Mouse (Mus musculus) G1E (cell line): ENCODE results near the gene Olfr1426.
"Not testable (repeated sequence)": the region's sequence is repeated elsewhere in the genome, so short reads cannot be mapped to it uniquely, and the experiment has no call there.

ENCODE experiments used
- CTCF ChIP-seq: IDR thresholded peaks from 2 replicates; pipeline ENCODE4 v1.5.1; 2012; ENCODE audit warnings: low read depth, low read length, inconsistent platforms, mixed read lengths
- GATA1 ChIP-seq: IDR thresholded peaks from 2 replicates; pipeline ENCODE4 v1.6.1; 2012; ENCODE audit warnings: borderline replicate concordance, low read length, inconsistent platforms, mixed read lengths
- GATA2 ChIP-seq: IDR thresholded peaks from 2 replicates; pipeline ENCODE4 v1.6.1; 2012; ENCODE audit warnings: low read depth, low read length, inconsistent platforms, borderline replicate concordance
- POLR2AphosphoS5 ChIP-seq: IDR thresholded peaks from 2 replicates; pipeline ENCODE4 v1.6.1; 2012; ENCODE audit warnings: low read depth, low read length, inconsistent platforms; ENCODE audit not compliant: insufficient replicate concordance
- TAL1 ChIP-seq: conservative IDR thresholded peaks from 2 replicates; pipeline ENCODE4 v1.6.1; 2012; ENCODE audit warnings: low read depth, low read length, inconsistent platforms, mixed read lengths

GRCm38 (mm10) chr19:12077631-12078030, 14.2 kb downstream of the Olfr1426 start, which contains the start of gene Olfr1425:
- not testable (repeated sequence) for TF ChIP-seq CTCF, GATA1, TAL1, GATA2, POLR2AphosphoS5
